Mouse (Mus musculus) kidney, embryonic 15.5 days (tissue): ENCODE measurements around the gene Slc38a4. TPM values are rescaled to one million over a fixed set of nuclear protein-coding genes. Genes with fewer than 3 reads are reported as not detected.

ENCODE experiments used
- ATAC-seq: fragments of 200-750 bp; cut with Nextera tagmentation; replicated peaks from 2 replicates; pipeline ENCODE4 v1.8.0; 2017; ENCODE audit warnings: moderate TSS enrichment; ENCODE audit not compliant: low FRiP score
- H3K27ac ChIP-seq: fragments of 300-500 bp; sonication (generic); 2 replicates; pipeline ENCODE4 v1.5.1; 2015; ENCODE audit warnings: mild to moderate bottlenecking, inconsistent platforms
- H3K27me3 ChIP-seq: fragments of 300-500 bp; sonication (generic); 2 replicates; pipeline ENCODE4 v1.6.1; 2015; ENCODE audit warnings: inconsistent platforms
- H3K36me3 ChIP-seq: fragments of 300-500 bp; sonication (generic); 2 replicates; pipeline ENCODE4 v1.6.1; 2015; ENCODE audit warnings: inconsistent platforms
- H3K4me1 ChIP-seq: fragments of 300-500 bp; sonication (generic); 2 replicates; pipeline ENCODE4 v1.6.1; 2015; ENCODE audit warnings: inconsistent platforms
- H3K4me2 ChIP-seq: fragments of 300-500 bp; sonication (generic); 2 replicates; pipeline ENCODE4 v1.6.1; 2015; ENCODE audit warnings: moderate library complexity, mild to moderate bottlenecking, inconsistent platforms
- H3K4me3 ChIP-seq: fragments of 300-500 bp; sonication (generic); replicated peaks from 2 replicates; pipeline ENCODE4 v1.5.1; 2015; ENCODE audit warnings: mild to moderate bottlenecking, inconsistent platforms
- H3K9ac ChIP-seq: fragments of 300-500 bp; sonication (generic); 2 replicates; pipeline ENCODE4 v1.6.1; 2015; ENCODE audit warnings: mild to moderate bottlenecking, inconsistent platforms
- H3K9me3 ChIP-seq: fragments of 300-500 bp; sonication (generic); replicated peaks from 2 replicates; pipeline ENCODE4 v1.6.1; 2016; ENCODE audit warnings: inconsistent platforms
- WGBS: fragments of 180-500 bp; shearing (Covaris S2); methylation state at CpG from one replicate; pipeline ENCODE4 v1.1.7; 2015; ENCODE audit warnings: mixed read lengths; 5-methylcytosine and 5-hydroxymethylcytosine counted together
- polyA plus RNA-seq: library from polyadenylated mRNA; unstranded; fragments of >200 nt; fragmentation: Nextera tagmentation; extraction: Ambion mirVana; gene quantifications from 2 replicates; pipeline ENCODE4 v1.2.1, GENCODE M21; 2015

Gene Slc38a4
- polyA plus RNA-seq, 1 experiment from 2014 or later = 76.0 TPM

DNA sequence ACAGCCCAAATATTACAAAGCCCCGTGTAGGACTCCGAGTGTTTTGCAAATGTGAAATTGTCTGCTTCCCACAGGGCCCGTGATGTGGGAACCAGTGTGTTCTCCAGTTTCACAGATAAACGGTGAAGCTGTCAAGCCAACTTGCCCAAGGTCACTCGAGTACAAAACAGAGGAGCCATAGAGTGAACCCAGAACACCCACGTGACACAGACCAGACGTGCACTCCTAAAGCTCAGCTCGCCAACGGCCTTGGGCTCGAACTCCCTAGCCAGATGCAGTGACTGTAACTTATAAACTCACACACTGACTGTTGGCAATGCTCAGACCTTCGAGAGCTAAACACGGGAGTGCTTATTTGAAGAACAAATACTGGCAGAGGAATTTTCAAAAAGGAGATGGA lies 5.3 kb downstream of the Slc38a4 start:
- Histone ChIP-seq H3K4me1 (peaks cover 21% of the 10 kb centered on the region), H3K4me3 (no peak overlapping the region), H3K9ac (no peak overlapping the region), H3K27ac (no peak overlapping the region), H3K27me3 (no peaks in the 10 kb centered on the region), H3K9me3 (peaks cover 14% of the 10 kb centered on the region), H3K4me2 (no peak overlapping the region), H3K36me3 (no peaks in the 10 kb centered on the region)
- 44% methylated on average over 12 of the region's 12 CpGs for WGBS
- ATAC-seq = no peak

DNA sequence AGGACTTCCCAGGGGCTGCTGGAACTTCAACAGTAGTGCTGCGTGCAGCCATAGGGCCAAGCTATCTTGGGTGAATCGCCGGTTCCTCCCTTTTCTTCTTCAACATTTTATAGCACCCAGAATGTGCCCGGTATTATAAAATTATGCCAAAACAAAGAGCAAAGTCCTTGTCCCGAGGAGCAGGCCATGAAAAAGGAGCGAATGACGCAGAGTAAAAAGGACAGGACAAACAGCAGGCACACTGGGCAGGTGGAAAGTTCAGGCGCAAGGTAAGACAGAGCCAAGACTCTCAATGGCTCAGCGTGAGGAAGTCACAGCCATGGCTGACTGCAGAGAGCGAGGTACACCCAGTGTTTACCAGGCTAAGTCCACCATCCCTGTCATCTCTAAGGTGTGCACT lies 5.7 kb downstream of the Slc38a4 start:
- peaks cover 10% of the 10 kb centered on the region for H3K9me3 ChIP-seq
- H3K27ac ChIP-seq = no peak overlapping the region
- 61% methylated on average over 10 of the region's 10 CpGs for WGBS

DNA sequence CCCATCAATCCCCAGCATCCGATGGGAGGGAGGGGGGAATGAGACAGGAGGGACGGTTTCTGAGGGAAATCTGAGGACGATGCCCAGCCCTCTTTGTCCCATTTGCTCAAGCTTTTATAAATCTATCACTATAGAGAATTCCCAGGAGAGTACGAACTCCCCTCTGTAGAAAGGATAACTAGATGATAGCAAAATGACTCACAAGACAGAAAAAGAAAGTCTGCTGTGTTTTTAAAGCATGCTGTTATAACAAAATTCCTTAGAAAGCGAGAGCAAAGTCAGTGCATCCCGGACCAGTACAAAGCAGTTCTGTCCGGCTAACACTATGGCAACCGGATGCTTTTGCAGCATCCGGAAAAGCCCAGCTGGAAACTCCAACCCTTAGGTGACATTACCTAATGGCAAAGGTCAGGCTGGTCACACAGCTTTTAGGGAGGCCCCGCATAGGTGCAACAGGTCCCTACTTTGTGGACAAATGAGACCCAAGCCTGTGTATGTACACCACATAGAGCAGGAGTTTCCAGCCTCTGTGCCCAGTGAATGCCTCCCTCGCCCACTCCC lies 6.4 kb downstream of the Slc38a4 start:
- Histone ChIP-seq H3K4me2 (no peak overlapping the region), H3K36me3 (no peaks in the 10 kb centered on the region), H3K9me3 (peaks cover 4% of the 10 kb centered on the region; the same call in 1 of the 2 replicates), H3K27ac (no peak overlapping the region), H3K4me3 (no peak overlapping the region), H3K9ac (no peak overlapping the region), H3K27me3 (no peaks in the 10 kb centered on the region), H3K4me1 (peaks cover 21% of the 10 kb centered on the region)
- 40% methylated on average over 11 of the region's 11 CpGs for whole genome bisulfite sequencing
- ATAC-seq = 0 out of 2 replicates have a peak, but pooled peaks have one; percentile 36

More for the DNA sequence above, 5.7 kb downstream of the Slc38a4 start:
- Histone ChIP-seq H3K27me3 (no peaks in the 10 kb centered on the region), H3K4me3 (no peak overlapping the region), H3K36me3 (no peaks in the 10 kb centered on the region), H3K9ac (no peak overlapping the region), H3K4me1 (peaks cover 21% of the 10 kb centered on the region), H3K4me2 (no peak overlapping the region)
- ATAC-seq = no peak

DNA sequence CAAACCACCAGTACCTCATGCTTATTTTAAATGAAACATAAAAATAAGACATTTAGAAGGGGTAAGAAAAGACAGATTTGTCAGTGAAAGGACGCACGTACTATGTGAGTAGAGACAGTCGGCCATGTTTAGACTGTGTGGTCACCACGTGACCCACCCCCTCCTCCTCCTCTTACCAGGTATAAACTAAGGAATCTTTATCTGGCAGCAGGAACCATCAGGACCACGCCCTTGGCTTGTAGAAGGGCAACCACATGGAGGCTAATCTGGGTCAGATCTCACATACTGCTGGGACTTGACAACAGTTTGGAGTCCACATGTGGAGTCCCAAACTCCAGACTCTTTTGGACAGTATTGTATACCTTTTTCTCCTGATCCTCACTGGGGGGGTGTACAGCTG lies 7.5 kb downstream of the Slc38a4 start:
- H3K4me1 ChIP-seq = peaks cover 17% of the 10 kb centered on the region
- H3K4me3 ChIP-seq = no peak overlapping the region
- WGBS = 86% methylated on average over 5 of the region's 5 CpGs
- no peaks in the 10 kb centered on the region for H3K36me3 ChIP-seq
- H3K27ac ChIP-seq = no peak overlapping the region
- no peaks in the 10 kb centered on the region for H3K9me3 ChIP-seq
- no peak overlapping the region for H3K4me2 ChIP-seq
- H3K9ac ChIP-seq = no peak overlapping the region
- H3K27me3 ChIP-seq = no peaks in the 10 kb centered on the region
- ATAC-seq = no peak

DNA sequence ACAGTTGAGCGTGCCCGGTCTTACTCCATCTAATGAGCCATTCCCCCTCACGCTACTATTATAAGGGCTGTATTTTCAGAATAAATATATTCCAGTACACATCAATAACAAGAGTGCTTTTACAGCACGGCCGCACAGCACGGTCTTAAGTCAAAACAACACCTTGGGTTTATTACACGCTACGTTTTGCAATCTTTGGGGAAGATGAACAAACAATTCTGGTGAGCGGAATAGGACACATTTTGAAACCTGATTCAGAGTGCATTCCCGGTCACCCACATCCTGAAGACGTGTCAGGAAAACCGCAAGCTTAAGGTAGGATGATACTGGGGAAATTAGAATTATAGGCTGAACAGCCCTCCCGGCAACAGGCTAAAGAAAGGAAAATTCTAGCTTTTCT lies 11.8 kb downstream of the Slc38a4 start:
- H3K4me3 ChIP-seq = no peak overlapping the region
- peaks cover 17% of the 10 kb centered on the region for H3K4me1 ChIP-seq
- no peaks in the 10 kb centered on the region for H3K27me3 ChIP-seq
- H3K4me2 ChIP-seq = no peak overlapping the region
- H3K36me3 ChIP-seq = no peaks in the 10 kb centered on the region
- H3K27ac ChIP-seq = no peak overlapping the region
- no peak for ATAC-seq
- 76% methylated on average over 13 of the region's 13 CpGs for WGBS
- H3K9ac ChIP-seq = no peak overlapping the region
- H3K9me3 ChIP-seq = no peaks in the 10 kb centered on the region

DNA sequence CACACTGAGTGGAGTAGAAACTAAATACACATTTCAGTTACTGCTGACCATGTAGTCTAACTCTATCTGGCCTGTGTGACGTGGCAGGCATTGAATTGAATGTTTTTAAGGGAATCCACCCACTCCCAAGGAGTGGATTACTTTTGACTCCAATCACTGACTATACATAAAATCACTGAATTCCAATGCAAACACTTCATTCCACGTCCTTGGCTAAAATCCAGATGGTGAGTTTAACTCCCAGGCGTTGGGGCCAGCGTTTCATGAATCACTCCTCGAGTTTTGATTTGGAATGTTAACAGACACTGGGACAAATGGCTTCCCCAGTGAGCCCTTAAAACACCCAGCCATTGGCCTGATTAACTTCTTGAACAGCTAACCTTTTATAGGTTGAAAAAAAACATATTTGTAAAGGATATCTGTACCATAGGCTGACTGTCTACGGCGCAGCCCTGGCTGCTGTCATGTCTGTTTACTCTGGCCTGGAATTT lies 13.7 kb downstream of the Slc38a4 start:
- no peaks in the 10 kb centered on the region for H3K36me3 ChIP-seq
- H3K27me3 ChIP-seq = no peaks in the 10 kb centered on the region
- H3K9ac ChIP-seq = no peak overlapping the region
- 0 out of 2 replicates have a peak, but pooled peaks have one; percentile 25 for ATAC-seq
- peaks cover 15% of the 10 kb centered on the region for H3K4me1 ChIP-seq
- 35% methylated on average over 7 of the region's 7 CpGs for WGBS
- no peaks in the 10 kb centered on the region for H3K9me3 ChIP-seq
- H3K27ac ChIP-seq = peak overlapping the region; percentile 59
- no peak overlapping the region for H3K4me2 ChIP-seq
- no peak overlapping the region for H3K4me3 ChIP-seq

DNA sequence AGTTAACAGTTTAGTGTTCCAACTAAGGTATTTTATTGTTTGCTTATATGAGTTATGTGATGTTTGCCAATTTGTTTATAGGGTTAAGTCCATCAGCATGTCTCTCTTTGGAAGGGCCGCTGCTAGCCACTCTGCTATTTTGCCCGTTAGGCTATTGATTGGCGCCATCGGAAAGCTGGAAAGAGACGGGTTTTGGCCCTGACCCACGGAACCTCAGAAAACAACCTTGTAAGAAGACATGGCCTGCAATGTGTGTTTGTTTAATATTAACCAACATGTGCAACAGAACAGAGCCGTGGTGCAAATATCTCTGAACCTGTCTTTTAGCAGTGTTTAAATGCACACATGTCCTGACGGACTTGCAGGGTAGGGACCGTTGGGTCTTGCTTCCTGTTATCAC lies 14.6 kb downstream of the Slc38a4 start:
- H3K4me3 ChIP-seq = no peak overlapping the region
- peak overlapping the region; percentile 59 for H3K27ac ChIP-seq
- no peaks in the 10 kb centered on the region for H3K27me3 ChIP-seq
- H3K4me2 ChIP-seq = no peak overlapping the region
- WGBS = 77% methylated on average over 9 of the region's 9 CpGs
- peaks cover 15% of the 10 kb centered on the region for H3K4me1 ChIP-seq
- H3K9ac ChIP-seq = no peak overlapping the region
- H3K36me3 ChIP-seq = no peaks in the 10 kb centered on the region
- H3K9me3 ChIP-seq = no peaks in the 10 kb centered on the region
- ATAC-seq = no peak

DNA sequence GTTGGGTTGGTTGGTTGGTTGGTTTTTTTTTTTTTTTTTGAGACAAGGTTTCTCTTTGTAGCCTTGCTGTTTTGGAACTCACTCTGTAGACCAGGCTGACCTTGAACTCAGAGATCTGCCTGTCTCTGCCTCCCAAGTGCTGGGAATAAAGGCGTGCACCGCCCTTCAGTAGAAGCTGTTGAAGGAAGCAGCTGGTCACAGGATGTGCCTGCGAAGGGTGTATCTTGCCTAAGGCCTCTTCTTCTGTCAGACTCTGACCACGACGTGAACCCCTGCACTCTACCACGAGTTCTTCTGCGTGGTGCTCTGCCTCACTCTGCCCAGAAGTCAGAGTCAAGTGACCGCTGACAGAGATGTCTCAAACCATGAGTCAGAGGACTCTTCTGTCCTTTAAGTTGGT lies 18.0 kb downstream of the Slc38a4 start:
- Histone ChIP-seq H3K9me3 (no peaks in the 10 kb centered on the region), H3K27ac (no peak overlapping the region), H3K4me2 (no peak overlapping the region), H3K4me1 (peaks cover 24% of the 10 kb centered on the region), H3K4me3 (no peak overlapping the region), H3K9ac (no peak overlapping the region), H3K36me3 (no peaks in the 10 kb centered on the region), H3K27me3 (no peaks in the 10 kb centered on the region)
- WGBS = 94% methylated on average over 8 of the region's 8 CpGs
- ATAC-seq = no peak

DNA sequence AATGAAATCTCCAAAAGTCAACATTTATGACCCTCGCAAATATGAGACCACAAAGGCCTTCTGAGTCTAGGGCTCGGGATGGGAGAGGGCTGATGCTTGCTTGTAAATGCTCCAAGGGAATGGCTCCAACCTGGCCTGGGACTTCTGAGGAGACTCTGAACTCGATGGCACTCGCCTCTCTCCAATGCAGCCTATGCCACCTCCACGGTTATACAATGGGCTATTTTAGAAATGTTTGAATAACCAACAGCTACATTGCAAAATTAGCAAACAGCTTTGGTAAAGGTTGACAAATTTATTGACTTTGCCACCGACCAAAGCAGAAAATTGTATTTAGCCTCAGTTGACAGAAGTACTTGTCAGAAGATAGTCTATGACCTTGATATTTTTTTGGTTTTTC lies 19.9 kb downstream of the Slc38a4 start:
- Histone ChIP-seq H3K4me3 (no peak overlapping the region), H3K36me3 (no peaks in the 10 kb centered on the region), H3K27me3 (no peaks in the 10 kb centered on the region), H3K9ac (no peak overlapping the region), H3K27ac (no peak overlapping the region), H3K4me1 (peaks cover 9% of the 10 kb centered on the region), H3K4me2 (no peak overlapping the region), H3K9me3 (no peaks in the 10 kb centered on the region)
- WGBS = 79% methylated on average over 6 of the region's 6 CpGs
- no peak for ATAC-seq

DNA sequence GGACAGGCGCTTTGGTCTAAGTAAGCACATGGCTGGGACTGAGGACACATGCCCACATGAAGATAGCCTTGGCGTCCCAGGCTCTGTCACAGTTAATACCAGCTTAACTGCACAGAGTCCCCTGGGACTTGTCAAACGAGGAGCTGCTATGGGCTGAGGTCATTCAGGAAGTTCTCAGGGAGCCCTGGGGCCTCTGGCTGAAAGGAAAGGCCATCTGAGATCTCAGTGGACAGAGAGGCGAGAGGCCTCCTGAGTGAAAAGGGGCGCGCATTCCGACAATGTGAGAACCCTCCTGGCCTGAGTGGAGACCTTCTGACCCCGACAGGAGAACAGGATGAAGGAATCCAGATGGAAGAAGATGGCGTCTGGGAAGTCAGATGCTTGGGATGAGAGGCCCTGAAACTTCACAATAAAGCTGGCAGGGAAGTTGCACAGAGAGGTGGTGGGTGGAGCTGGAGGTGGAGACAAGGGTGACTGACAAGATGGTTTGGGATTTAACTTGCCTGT lies 22.2 kb downstream of the Slc38a4 start:
- peak overlapping the region; percentile 48; the same call in 1 of the 2 replicates for H3K27ac ChIP-seq
- H3K4me3 ChIP-seq = no peak overlapping the region
- H3K9ac ChIP-seq = no peak overlapping the region
- peaks cover 9% of the 10 kb centered on the region for H3K4me1 ChIP-seq
- 0 out of 2 replicates have a peak, but pooled peaks have one; percentile 25 for ATAC-seq
- H3K9me3 ChIP-seq = no peaks in the 10 kb centered on the region
- no peaks in the 10 kb centered on the region for H3K36me3 ChIP-seq
- H3K4me2 ChIP-seq = no peak overlapping the region; the same call in 1 of the 2 replicates
- WGBS = 29% methylated on average over 9 of the region's 9 CpGs
- H3K27me3 ChIP-seq = no peaks in the 10 kb centered on the region

DNA sequence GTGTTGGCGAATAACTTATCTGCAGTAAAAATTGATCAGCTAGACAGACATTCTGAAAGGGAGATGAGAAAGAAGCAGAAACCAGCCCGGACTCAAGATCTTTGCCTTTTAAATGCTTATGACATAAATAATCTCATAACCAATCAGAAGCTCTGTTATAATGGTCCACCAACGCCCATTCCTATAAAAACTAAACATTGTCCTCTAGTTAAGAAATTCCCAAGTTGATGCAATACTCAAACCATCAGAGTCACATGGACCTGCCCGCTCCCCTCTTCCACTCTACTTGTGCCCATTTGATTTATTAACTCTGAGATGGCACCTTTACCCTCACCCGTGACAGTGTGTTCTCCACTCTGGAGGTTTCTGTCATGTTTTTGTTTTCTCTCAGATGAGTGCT lies 23.9 kb downstream of the Slc38a4 start:
- Histone ChIP-seq H3K27me3 (no peaks in the 10 kb centered on the region), H3K36me3 (no peaks in the 10 kb centered on the region), H3K4me1 (peaks cover 9% of the 10 kb centered on the region), H3K4me3 (no peak overlapping the region), H3K4me2 (no peak overlapping the region), H3K9ac (no peak overlapping the region), H3K9me3 (no peaks in the 10 kb centered on the region), H3K27ac (no peak overlapping the region)
- no peak for ATAC-seq
- WGBS = 70% methylated on average over 5 of the region's 5 CpGs

DNA sequence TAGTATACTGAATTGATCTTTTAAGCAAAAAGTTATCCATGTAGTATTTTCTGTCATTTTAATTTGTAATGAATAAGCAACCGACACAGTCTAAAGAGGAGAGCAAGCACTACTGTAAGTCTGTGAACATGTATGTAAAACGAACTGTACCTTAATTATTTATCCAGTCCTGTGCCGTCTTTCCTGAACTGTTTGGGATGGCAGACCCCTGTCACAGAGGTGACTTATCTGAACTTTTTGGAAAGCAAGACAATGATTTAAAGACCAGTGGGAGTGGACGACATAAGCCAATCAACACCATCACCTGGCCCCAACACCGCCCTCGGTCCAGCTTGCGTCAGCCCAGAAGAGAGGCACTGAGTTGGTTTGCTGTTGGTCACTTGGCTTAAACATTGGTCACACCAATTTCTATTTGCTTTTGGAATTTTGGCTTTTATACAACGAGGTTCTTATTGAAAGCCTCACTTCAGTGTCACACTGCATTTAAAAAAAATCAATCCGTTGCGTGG lies 24.7 kb downstream of the Slc38a4 start:
- 73% methylated on average over 10 of the region's 10 CpGs for WGBS
- Histone ChIP-seq H3K9me3 (no peaks in the 10 kb centered on the region), H3K4me2 (no peak overlapping the region), H3K4me3 (no peak overlapping the region), H3K9ac (no peak overlapping the region), H3K27ac (no peak overlapping the region), H3K4me1 (peaks cover 9% of the 10 kb centered on the region), H3K36me3 (no peaks in the 10 kb centered on the region), H3K27me3 (no peaks in the 10 kb centered on the region)
- ATAC-seq = no peak
